Mouse (Mus musculus) MEL (cell line): ENCODE measurements at regions not wholly inside any gene's neighbourhood (a gene's known extent, or its start where the extent isn't known, plus 50 kb on each side); places are given as distances from the start of the nearest gene placed in this dataset.

Source experiments
- DNase-seq: peaks from one replicate; pipeline ENCODE4 v3.0.0; 2011; ENCODE audit warnings: low read depth, low spot score
- H3K27ac ChIP-seq: 2 replicates; pipeline ENCODE4 v1.5.1; 2012; ENCODE audit warnings: low read depth, mild to moderate bottlenecking, control low read depth, low read length, moderate library complexity; ENCODE audit not compliant: control insufficient read depth
- H3K27me3 ChIP-seq, 2 experiments: fragments of 150-350 bp in 1 of 2; sonication (generic) in 1 of 2; 2 replicates each; pipeline ENCODE4 v1.6.1; 2012; ENCODE audit warnings: low read length in 2 of 2, mild to moderate bottlenecking in 2 of 2, improper control_type of control experiment in 1 of 2, moderate library complexity in 1 of 2; ENCODE audit not compliant: insufficient read depth in 2 of 2, control insufficient read depth in 1 of 2
- H3K36me3 ChIP-seq, 2 experiments: 2 replicates each; pipeline ENCODE4 v1.6.1; 2012 to 2014; ENCODE audit warnings: low read length in 2 of 2, improper control_type of control experiment in 1 of 2, inconsistent platforms in 1 of 2, mild to moderate bottlenecking in 1 of 2; ENCODE audit not compliant: insufficient read depth in 2 of 2, control insufficient read depth in 1 of 2
- H3K4me1 ChIP-seq, 2 experiments: fragments of 150-350 bp in 1 of 2; sonication (generic) in 1 of 2; 2 replicates each; pipeline ENCODE4 v1.6.1; 2012; ENCODE audit warnings: low read length in 2 of 2, improper control_type of control experiment in 1 of 2, mild to moderate bottlenecking in 1 of 2; ENCODE audit not compliant: insufficient read depth in 2 of 2, control insufficient read depth in 1 of 2
- H3K4me3 ChIP-seq, 2 experiments: fragments of 150-350 bp in 1 of 2; sonication (generic) in 1 of 2; 2 replicates each; pipeline ENCODE4 v1.5.1; 2012; ENCODE audit warnings: low read depth in 2 of 2, low read length in 2 of 2, mild to moderate bottlenecking in 2 of 2, moderate library complexity in 2 of 2, control low read depth in 1 of 2, improper control_type of control experiment in 1 of 2; ENCODE audit not compliant: control insufficient read depth in 1 of 2, insufficient read depth in 1 of 2
- H3K79me2 ChIP-seq: 2 replicates; pipeline ENCODE4 v1.6.1; 2012; ENCODE audit warnings: mild to moderate bottlenecking, low read length, moderate library complexity; ENCODE audit not compliant: control insufficient read depth, poor library complexity, insufficient read depth
- H3K9ac ChIP-seq: 2 replicates; pipeline ENCODE4 v1.6.1; 2012; ENCODE audit warnings: low read depth, mild to moderate bottlenecking, control low read depth, low read length, moderate library complexity; ENCODE audit not compliant: control insufficient read depth, poor library complexity, severe bottlenecking
- H3K9me3 ChIP-seq: fragments of 150-350 bp; sonication (generic); replicated peaks from 2 replicates; pipeline ENCODE4 v1.6.1; 2012; ENCODE audit warnings: mild to moderate bottlenecking, low read length, improper control_type of control experiment, moderate library complexity; ENCODE audit not compliant: insufficient read depth
- CHD2 ChIP-seq: IDR thresholded peaks from 2 replicates; pipeline ENCODE4 v1.6.1; 2011; ENCODE audit warnings: low read length, improper control_type of control experiment
- E2F4 ChIP-seq: IDR thresholded peaks from 2 replicates; pipeline ENCODE4 v1.6.1; 2011; ENCODE audit warnings: low read depth, low read length, improper control_type of control experiment, borderline replicate concordance
- ELF1 ChIP-seq: IDR thresholded peaks from 2 replicates; pipeline ENCODE4 v1.6.1; 2014; ENCODE audit warnings: low read depth, mild to moderate bottlenecking, inconsistent platforms, low read length, improper control_type of control experiment, moderate library complexity
- ETS1 ChIP-seq: IDR thresholded peaks from 2 replicates; pipeline ENCODE4 v1.6.1; 2012; ENCODE audit warnings: low read depth, mild to moderate bottlenecking, inconsistent platforms, low read length, improper control_type of control experiment, moderate library complexity
- JUND ChIP-seq: IDR thresholded peaks from 2 replicates; pipeline ENCODE4 v1.6.1; 2011; ENCODE audit warnings: low read depth, mild to moderate bottlenecking, improper control_type of control experiment, low read length
- MAFK ChIP-seq: IDR thresholded peaks from 2 replicates; pipeline ENCODE4 v1.6.1; 2011; ENCODE audit warnings: low read depth, mild to moderate bottlenecking, low read length, improper control_type of control experiment, borderline replicate concordance
- MAX ChIP-seq: IDR thresholded peaks from 2 replicates; pipeline ENCODE4 v1.6.1; 2011; ENCODE audit warnings: low read length, improper control_type of control experiment
- MXI1 ChIP-seq: IDR thresholded peaks from 2 replicates; pipeline ENCODE4 v1.6.1; 2011; ENCODE audit warnings: mild to moderate bottlenecking, low read depth, low read length, improper control_type of control experiment
- MYB ChIP-seq: IDR thresholded peaks from 2 replicates; pipeline ENCODE4 v1.6.1; 2011; ENCODE audit warnings: mild to moderate bottlenecking, low read depth, low read length, improper control_type of control experiment
- NRF1 ChIP-seq: IDR thresholded peaks from 2 replicates; pipeline ENCODE4 v1.6.1; 2014; ENCODE audit warnings: low read depth, mild to moderate bottlenecking, inconsistent platforms, low read length, improper control_type of control experiment, moderate library complexity; ENCODE audit not compliant: poor library complexity, insufficient read depth, severe bottlenecking
- POLR2AphosphoS2 ChIP-seq: IDR thresholded peaks from 2 replicates; pipeline ENCODE4 v1.6.1; 2011; ENCODE audit warnings: low read length, improper control_type of control experiment
- RCOR1 ChIP-seq: IDR thresholded peaks from 2 replicates; pipeline ENCODE4 v1.6.1; 2012; ENCODE audit warnings: low read depth, mild to moderate bottlenecking, inconsistent platforms, low read length, improper control_type of control experiment
- TAL1 ChIP-seq: IDR thresholded peaks from 2 replicates; pipeline ENCODE4 v1.6.1; 2012; ENCODE audit warnings: mild to moderate bottlenecking, inconsistent platforms, low read length, moderate library complexity, mixed read lengths
- TBP ChIP-seq: IDR thresholded peaks from 2 replicates; pipeline ENCODE4 v1.8.0; 2011; ENCODE audit warnings: low read depth, low read length, improper control_type of control experiment
- TCF12 ChIP-seq: IDR thresholded peaks from 2 replicates; pipeline ENCODE4 v1.6.1; 2014; ENCODE audit warnings: low read depth, mild to moderate bottlenecking, inconsistent platforms, low read length, improper control_type of control experiment, moderate library complexity
- UBTF ChIP-seq: IDR thresholded peaks from 2 replicates; pipeline ENCODE4 v1.6.1; 2012; ENCODE audit warnings: low read depth, mild to moderate bottlenecking, inconsistent platforms, low read length, improper control_type of control experiment, moderate library complexity, borderline replicate concordance; ENCODE audit not compliant: insufficient read depth
- USF1 ChIP-seq: IDR thresholded peaks from 2 replicates; pipeline ENCODE4 v1.6.1; 2014; ENCODE audit warnings: low read depth, mild to moderate bottlenecking, inconsistent platforms, low read length, improper control_type of control experiment, moderate library complexity
- ZC3H11A ChIP-seq: IDR thresholded peaks from 2 replicates; pipeline ENCODE4 v1.6.1; 2012; ENCODE audit warnings: low read depth, mild to moderate bottlenecking, inconsistent platforms, low read length, improper control_type of control experiment
- ZMIZ1 ChIP-seq: IDR thresholded peaks from 2 replicates; pipeline ENCODE4 v1.6.1; 2012; ENCODE audit warnings: low read depth, mild to moderate bottlenecking, inconsistent platforms, low read length, improper control_type of control experiment, moderate library complexity
- ZNF384 ChIP-seq: IDR thresholded peaks from 2 replicates; pipeline ENCODE4 v1.6.1; 2012; ENCODE audit warnings: low read depth, mild to moderate bottlenecking, inconsistent platforms, low read length, improper control_type of control experiment

- Histone ChIP-seq H3K27me3 (no peaks in the 10 kb centered on the region), H3K79me2 (no peaks in the 10 kb centered on the region), H3K4me1 (no peaks in the 10 kb centered on the region), H3K9ac (no peak overlapping the region), H3K36me3 (no peaks in the 10 kb centered on the region), H3K27ac (no peak overlapping the region), H3K9me3 (no peaks in the 10 kb centered on the region), H3K4me3 (no peak overlapping the region)
- DNase-seq: no peak
- TF ChIP-seq JUND (no peak), UBTF (no peak), MAX (no peak), ZC3H11A (no peak), TCF12 (no peak), ZMIZ1 (no peak), ELF1 (no peak), TBP (no peak), MAFK (no peak), MYB (no peak), POLR2AphosphoS2 (no peak), NRF1 (no peak), USF1 (no peak), E2F4 (no peak)
Observed at GRCm38 (mm10) chr9:116327080-116327479, 151.9 kb upstream of the Tgfbr2 start.

- no peak overlapping the region for H3K27ac ChIP-seq
- no peaks in the 10 kb centered on the region for H3K27me3 ChIP-seq
- H3K36me3 ChIP-seq: no peaks in the 10 kb centered on the region
- no peak for DNase-seq
- H3K9ac ChIP-seq: no peak overlapping the region
- H3K9me3 ChIP-seq: no peaks in the 10 kb centered on the region
- no peaks in the 10 kb centered on the region for H3K79me2 ChIP-seq
- no peak for TF ChIP-seq TAL1
- no peak for TF ChIP-seq CHD2
- no peak for TF ChIP-seq ZMIZ1
- no peak for TF ChIP-seq ZNF384
- no peak for TF ChIP-seq RCOR1
- no peak for TF ChIP-seq UBTF
- TF ChIP-seq NRF1: no peak
- TF ChIP-seq ETS1: no peak
- TF ChIP-seq MXI1: no peak
- TF ChIP-seq, all 39 proteins: peak for 0
- H3K4me3 ChIP-seq: no peak overlapping the region
- H3K4me1 ChIP-seq: no peaks in the 10 kb centered on the region
Observed at GRCm38 (mm10) chr9:116324971-116325370, 149.8 kb upstream of the Tgfbr2 start.
